8 mouse cellular contexts compared by ENCODE assay signal in the genomic region with DNA sequence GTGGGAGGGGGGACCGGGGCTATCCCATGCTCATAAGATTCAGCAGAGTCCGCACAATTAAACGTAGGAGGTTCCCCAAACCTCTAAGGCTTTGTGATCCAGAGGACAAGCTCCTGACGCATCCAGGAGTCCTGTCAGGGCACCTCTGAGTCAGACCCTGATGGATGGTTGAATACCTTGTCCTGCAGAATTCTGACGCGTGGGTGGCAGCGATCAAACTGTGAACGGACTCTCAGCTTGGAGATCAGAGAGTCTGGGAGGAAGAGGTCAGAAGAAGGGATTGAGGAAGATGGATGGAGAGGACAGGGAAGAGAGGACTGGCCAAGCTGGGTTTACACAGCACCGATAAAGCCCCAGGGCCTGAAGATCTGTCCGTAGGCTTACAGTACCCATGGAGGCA. TPM values are rescaled to one million over a fixed set of nuclear protein-coding genes. Genes with fewer than 3 reads are reported as not detected.
DNase-seq lines count a peak whose midpoint lies in the region; ATAC-seq and TF ChIP-seq lines count a peak whose summit lies in the region.

No protein-coding gene starts in this region.

- ATAC-seq in heart, embryonic 13.5 days (ENCODE audit: extremely low read depth, insufficient number of reproducible peaks, low FRiP score, low TSS enrichment) = no peak
- no peak for ATAC-seq in hindbrain, embryonic 14.5 days (ENCODE audit: low FRiP score)
- no peak for ATAC-seq in midbrain, embryonic 11.5 days (ENCODE audit: low FRiP score)

- whole genome bisulfite sequencing in heart, embryonic 13.5 days = 30% methylated on average over 10 of the region's 10 CpGs
- 43% methylated on average over 10 of the region's 10 CpGs for WGBS in hindbrain, embryonic 14.5 days
- WGBS in midbrain, embryonic 11.5 days = 58% methylated on average over 10 of the region's 10 CpGs
- WGBS in cerebellum, adult 2 months = 68% methylated on average over 10 of the region's 10 CpGs

- no peak for TF ChIP-seq CTCF in cerebellum, adult 2 months (IDR thresholded peaks at IDR 0.05; ENCODE audit: borderline replicate concordance, insufficient read depth, low read depth, low read length)

- no peak for TF ChIP-seq POLR2A in cerebellum, adult 2 months (IDR thresholded peaks at IDR 0.05; ENCODE audit: borderline replicate concordance, insufficient read depth, low read length)

- H3K4me3 ChIP-seq in heart, embryonic 13.5 days = peak overlapping the region; percentile 44
- H3K4me3 ChIP-seq in hindbrain, embryonic 14.5 days (replicated peaks; ENCODE audit: low read length) = no peak overlapping the region
- H3K4me3 ChIP-seq in midbrain, embryonic 11.5 days (ENCODE audit: low read depth, low read length) = no peak overlapping the region
- no peak overlapping the region for H3K4me3 ChIP-seq in cerebellum, adult 2 months (replicated peaks; ENCODE audit: insufficient read depth, low read depth, low read length)

- peaks cover 23% of the 10 kb centered on the region for H3K4me1 ChIP-seq in heart, embryonic 13.5 days
- H3K4me1 ChIP-seq in hindbrain, embryonic 14.5 days (replicated peaks; ENCODE audit: control insufficient read depth, insufficient read depth, low read length) = peaks cover 7% of the 10 kb centered on the region; the same call in 1 of the 2 replicates
- H3K4me1 ChIP-seq in midbrain, embryonic 11.5 days (ENCODE audit: control insufficient read depth, insufficient read depth, low read length) = peaks cover 8% of the 10 kb centered on the region; the same call in 1 of the 2 replicates
- H3K4me1 ChIP-seq in cerebellum, adult 2 months (ENCODE audit: control insufficient read depth, insufficient read depth, low read length) = no peaks in the 10 kb centered on the region

- DNase-seq in heart, adult 9 months (ENCODE audit: low spot score in 2 of 2) = no peak
- DNase-seq in adrenal gland, postnatal 25 days = peak; percentile 21
- no peak for DNase-seq in hindbrain, embryonic 14.5 days (ENCODE audit: low spot score)
- DNase-seq in midbrain, embryonic 11.5 days (ENCODE audit: low spot score, missing footprints) = peak; percentile 88
- no peak for DNase-seq in spleen, postnatal 10 days (ENCODE audit: low spot score in 2 of 2)
- no peak for DNase-seq in thymus, adult 18-20 months
- DNase-seq in cerebellum, adult 2 months = no peak

- H3K27ac ChIP-seq in heart, embryonic 13.5 days (replicated peaks) = no peak overlapping the region
- H3K27ac ChIP-seq in hindbrain, embryonic 14.5 days = no peak overlapping the region
- no peak overlapping the region for H3K27ac ChIP-seq in midbrain, embryonic 11.5 days (ENCODE audit: low read depth, low read length)
- H3K27ac ChIP-seq in cerebellum, adult 2 months (ENCODE audit: insufficient read depth, low read length) = no peak overlapping the region

- H3K9me3 ChIP-seq in heart, embryonic 13.5 days = no peaks in the 10 kb centered on the region
- H3K9me3 ChIP-seq in hindbrain, embryonic 14.5 days (ENCODE audit: control insufficient read depth, low read length) = no peaks in the 10 kb centered on the region
- no peaks in the 10 kb centered on the region for H3K9me3 ChIP-seq in midbrain, embryonic 11.5 days (ENCODE audit: control insufficient read depth, low read length)

- no peaks in the 10 kb centered on the region for H3K36me3 ChIP-seq in heart, embryonic 13.5 days
- no peaks in the 10 kb centered on the region for H3K36me3 ChIP-seq in hindbrain, embryonic 14.5 days (replicated peaks; ENCODE audit: control insufficient read depth, insufficient read depth)
- H3K36me3 ChIP-seq in midbrain, embryonic 11.5 days (ENCODE audit: control insufficient read depth, insufficient read depth, low read length) = no peaks in the 10 kb centered on the region

- peak overlapping the region; percentile 63 for H3K4me2 ChIP-seq in heart, embryonic 13.5 days
- peak overlapping the region; percentile 33 for H3K4me2 ChIP-seq in hindbrain, embryonic 14.5 days (replicated peaks)
- no peak overlapping the region for H3K4me2 ChIP-seq in midbrain, embryonic 11.5 days

- no peaks in the 10 kb centered on the region; the same call in 1 of the 2 replicates for H3K27me3 ChIP-seq in heart, embryonic 13.5 days (replicated peaks)
- H3K27me3 ChIP-seq in hindbrain, embryonic 14.5 days (ENCODE audit: control insufficient read depth, insufficient read depth, low read length) = 0 out of 2 replicates have a peak, but pooled peaks cover 19% of the 10 kb centered on the region
- H3K27me3 ChIP-seq in midbrain, embryonic 11.5 days (ENCODE audit: control insufficient read depth, insufficient read depth, low read length) = peaks cover 18% of the 10 kb centered on the region
- H3K27me3 ChIP-seq in cerebellum, adult 2 months (ENCODE audit: control insufficient read depth, insufficient read depth, low read length) = no peaks in the 10 kb centered on the region; the same call in 1 of the 2 replicates

- H3K9ac ChIP-seq in heart, embryonic 13.5 days = peak overlapping the region; percentile 33
- H3K9ac ChIP-seq in hindbrain, embryonic 14.5 days = no peak overlapping the region
- no peak overlapping the region for H3K9ac ChIP-seq in midbrain, embryonic 11.5 days (ENCODE audit: low read length)

RNA-seq across cellular contexts. Expression of a gene that starts 5.0 kb away (rescaled TPM):
- polyA plus RNA-seq in heart, embryonic 13.5 days (2015; fragmentation: Nextera tagmentation; extraction: Ambion mirVana) = 7.6 and 8.1 TPM in 2 replicates
- total RNA-seq in adrenal gland, postnatal 25 days (2021) = 18.2 and 34.2 TPM in 2 replicates
- polyA plus RNA-seq in hindbrain, embryonic 14.5 days (2014; fragmentation: Nextera tagmentation; extraction: Ambion mirVana) = 0.75 and 1.1 TPM in 2 replicates
- 1.7 and 2.2 TPM in 2 replicates for polyA plus RNA-seq in midbrain, embryonic 11.5 days (2014; fragmentation: Nextera tagmentation; extraction: Ambion mirVana)
- polyA plus RNA-seq in cerebellum, adult 2 months (2012; rRNA removed) = 3.7 and 3.9 TPM in 2 replicates

RNA-seq across cellular contexts. Expression of a gene that starts 26.5 kb away (rescaled TPM):
- polyA plus RNA-seq in heart, embryonic 13.5 days (2015; fragmentation: Nextera tagmentation; extraction: Ambion mirVana) = 576 and 649 TPM in 2 replicates
- total RNA-seq in adrenal gland, postnatal 25 days (2021) = 1,140 and 1,281 TPM in 2 replicates
- 1,042 and 1,087 TPM in 2 replicates for polyA plus RNA-seq in hindbrain, embryonic 14.5 days (2014; fragmentation: Nextera tagmentation; extraction: Ambion mirVana)
- 893 and 966 TPM in 2 replicates for polyA plus RNA-seq in midbrain, embryonic 11.5 days (2014; fragmentation: Nextera tagmentation; extraction: Ambion mirVana)
- polyA plus RNA-seq in cerebellum, adult 2 months (2012; rRNA removed) = 792 and 833 TPM in 2 replicates

RNA-seq across cellular contexts. Expression of a gene that starts 43.2 kb away (rescaled TPM):
- polyA plus RNA-seq in heart, embryonic 13.5 days (2015; fragmentation: Nextera tagmentation; extraction: Ambion mirVana) = 74.2 and 79.3 TPM in 2 replicates
- total RNA-seq in adrenal gland, postnatal 25 days (2021) = 124 and 135 TPM in 2 replicates
- 292 and 336 TPM in 2 replicates for polyA plus RNA-seq in hindbrain, embryonic 14.5 days (2014; fragmentation: Nextera tagmentation; extraction: Ambion mirVana)
- polyA plus RNA-seq in midbrain, embryonic 11.5 days (2014; fragmentation: Nextera tagmentation; extraction: Ambion mirVana) = 72.7 and 84.2 TPM in 2 replicates
- polyA plus RNA-seq in cerebellum, adult 2 months (2012; rRNA removed) = 235 and 238 TPM in 2 replicates

Comparison
In these comparisons a context has a peak if more than half of its experiments do, and no peak if none do; other contexts are left out.
1. DNase-seq: peak in adrenal gland, postnatal 25 days (single experiment) and midbrain, embryonic 11.5 days (single experiment); none in heart, adult 9 months (0 of 2), hindbrain, embryonic 14.5 days (single experiment), spleen, postnatal 10 days (0 of 2), thymus, adult 18-20 months (0 of 2) and cerebellum, adult 2 months (0 of 2).